Mouse (Mus musculus): ENCODE measurements at regions not wholly inside any gene's neighbourhood (a gene's known extent, or its start where the extent isn't known, plus 50 kb on each side); places are given as distances from the start of the nearest gene placed in this dataset.
A peak's percentile ranks its signal among the peaks of the same experiment; 100 is the strongest.

GRCm38 (mm10) chr12:35377266-35377665 lies 157.6 kb downstream of the Ahr start:
- Histone ChIP-seq H3K27ac (no peak overlapping the region), H3K9ac (no peak overlapping the region), H3K9me3 (no peaks in the 10 kb centered on the region), H3K4me1 (no peaks in the 10 kb centered on the region), H3K36me3 (replicated peaks) (no peaks in the 10 kb centered on the region), H3K4me2 (no peak overlapping the region), H3K4me3 (replicated peaks) (no peak overlapping the region), H3K27me3 (no peaks in the 10 kb centered on the region)
- ATAC-seq (ENCODE audit: low FRiP score), result no peak
- WGBS, result 91% methylated on average over 3 of the region's 3 CpGs

- Histone ChIP-seq H3K9ac (no peak overlapping the region), H3K27me3 (no peaks in the 10 kb centered on the region), H3K27ac (no peak overlapping the region), H3K36me3 (replicated peaks) (no peaks in the 10 kb centered on the region), H3K4me1 (no peaks in the 10 kb centered on the region), H3K4me2 (no peak overlapping the region), H3K4me3 (replicated peaks) (no peak overlapping the region), H3K9me3 (no peaks in the 10 kb centered on the region)
- ATAC-seq (ENCODE audit: low FRiP score), result no peak
Observed at GRCm38 (mm10) chr12:35376365-35376764, 158.5 kb downstream of the Ahr start.

GRCm38 (mm10) chr12:35357901-35358300 lies 176.9 kb downstream of the Ahr start:
- Histone ChIP-seq H3K9me3 (no peaks in the 10 kb centered on the region), H3K9ac (no peak overlapping the region), H3K27me3 (no peaks in the 10 kb centered on the region), H3K27ac (no peak overlapping the region), H3K36me3 (replicated peaks) (no peaks in the 10 kb centered on the region), H3K4me1 (no peaks in the 10 kb centered on the region), H3K4me3 (replicated peaks) (no peak overlapping the region), H3K4me2 (no peak overlapping the region)
- WGBS, result 91% methylated on average over 2 of the region's 2 CpGs
- ATAC-seq (ENCODE audit: low FRiP score), result no peak

GRCm38 (mm10) chr12:35338191-35338954 lies 196.5 kb downstream of the Ahr start:
- H3K4me3 ChIP-seq (replicated peaks), result no peak overlapping the region
- no peak for ATAC-seq (ENCODE audit: low FRiP score)
- no peaks in the 10 kb centered on the region for H3K27me3 ChIP-seq
- H3K4me2 ChIP-seq, result no peak overlapping the region
- no peaks in the 10 kb centered on the region for H3K4me1 ChIP-seq
- no peak overlapping the region for H3K27ac ChIP-seq
- no peak overlapping the region for H3K9ac ChIP-seq
- H3K36me3 ChIP-seq (replicated peaks), result no peaks in the 10 kb centered on the region
- no peaks in the 10 kb centered on the region for H3K9me3 ChIP-seq
- WGBS, result 89% methylated on average over 4 of the region's 4 CpGs

- no peaks in the 10 kb centered on the region for H3K27me3 ChIP-seq
- no peaks in the 10 kb centered on the region for H3K36me3 ChIP-seq (replicated peaks)
- H3K9ac ChIP-seq, result no peak overlapping the region
- H3K4me2 ChIP-seq, result no peak overlapping the region
- H3K27ac ChIP-seq, result no peak overlapping the region
- H3K4me1 ChIP-seq, result no peaks in the 10 kb centered on the region
- no peak for ATAC-seq (ENCODE audit: low FRiP score)
- H3K4me3 ChIP-seq (replicated peaks), result no peak overlapping the region
- H3K9me3 ChIP-seq, result no peaks in the 10 kb centered on the region
Observed at GRCm38 (mm10) chr12:35336314-35336713, 198.5 kb downstream of the Ahr start.

GRCm38 (mm10) chr12:35334344-35335075 lies 200.3 kb downstream of the Ahr start:
- H3K27me3 ChIP-seq, result no peaks in the 10 kb centered on the region
- 60% methylated on average over 10 of the region's 10 CpGs for WGBS
- no peaks in the 10 kb centered on the region for H3K9me3 ChIP-seq
- no peak overlapping the region for H3K4me3 ChIP-seq (replicated peaks)
- H3K9ac ChIP-seq, result no peak overlapping the region
- no peaks in the 10 kb centered on the region for H3K4me1 ChIP-seq
- ATAC-seq (ENCODE audit: low FRiP score), result no peak
- H3K36me3 ChIP-seq (replicated peaks), result no peaks in the 10 kb centered on the region
- H3K27ac ChIP-seq, result no peak overlapping the region
- H3K4me2 ChIP-seq, result no peak overlapping the region

GRCm38 (mm10) chr12:35331303-35331702 lies 203.5 kb downstream of the Ahr start:
- 91% methylated on average over 3 of the region's 3 CpGs for WGBS

GRCm38 (mm10) chr12:35329699-35330098 lies 205.1 kb downstream of the Ahr start:
- Histone ChIP-seq H3K27me3 (no peaks in the 10 kb centered on the region), H3K4me3 (replicated peaks) (no peak overlapping the region), H3K36me3 (replicated peaks) (no peaks in the 10 kb centered on the region), H3K9ac (no peak overlapping the region), H3K9me3 (no peaks in the 10 kb centered on the region), H3K4me1 (no peaks in the 10 kb centered on the region), H3K4me2 (no peak overlapping the region), H3K27ac (no peak overlapping the region)
- ATAC-seq (ENCODE audit: low FRiP score), result no peak
- WGBS, result 76% methylated on average over 6 of the region's 6 CpGs

More at GRCm38 (mm10) chr12:35331303-35331702, 203.5 kb downstream of the Ahr start:
- no peaks in the 10 kb centered on the region for H3K9me3 ChIP-seq
- no peaks in the 10 kb centered on the region for H3K27me3 ChIP-seq
- H3K4me2 ChIP-seq, result no peak overlapping the region
- no peaks in the 10 kb centered on the region for H3K4me1 ChIP-seq
- no peak overlapping the region for H3K27ac ChIP-seq
- H3K9ac ChIP-seq, result no peak overlapping the region
- ATAC-seq (ENCODE audit: low FRiP score), result no peak
- no peak overlapping the region for H3K4me3 ChIP-seq (replicated peaks)
- no peaks in the 10 kb centered on the region for H3K36me3 ChIP-seq (replicated peaks)

- no peak overlapping the region for H3K27ac ChIP-seq
- 92% methylated on average over 4 of the region's 4 CpGs for WGBS
Observed at GRCm38 (mm10) chr12:35319571-35319970, 215.3 kb downstream of the Ahr start.

GRCm38 (mm10) chr12:35317046-35317445 lies 217.8 kb downstream of the Ahr start:
- 84% methylated on average over 3 of the region's 3 CpGs for WGBS

More at GRCm38 (mm10) chr12:35319571-35319970, 215.3 kb downstream of the Ahr start:
- no peaks in the 10 kb centered on the region for H3K9me3 ChIP-seq
- no peaks in the 10 kb centered on the region for H3K36me3 ChIP-seq (replicated peaks)
- no peaks in the 10 kb centered on the region for H3K27me3 ChIP-seq
- H3K4me3 ChIP-seq (replicated peaks), result no peak overlapping the region
- no peak overlapping the region for H3K9ac ChIP-seq
- no peak overlapping the region for H3K4me2 ChIP-seq
- H3K4me1 ChIP-seq, result no peaks in the 10 kb centered on the region
- no peak for ATAC-seq (ENCODE audit: low FRiP score)

GRCm38 (mm10) chr12:35314035-35314434 lies 220.8 kb downstream of the Ahr start:
- no peaks in the 10 kb centered on the region for H3K36me3 ChIP-seq (replicated peaks)
- peaks cover 7% of the 10 kb centered on the region for H3K4me1 ChIP-seq
- H3K27me3 ChIP-seq, result no peaks in the 10 kb centered on the region
- no peak for ATAC-seq (ENCODE audit: low FRiP score)
- H3K4me2 ChIP-seq, result no peak overlapping the region
- no peak overlapping the region for H3K9ac ChIP-seq
- 77% methylated on average over 2 of the region's 2 CpGs for WGBS
- H3K4me3 ChIP-seq (replicated peaks), result no peak overlapping the region
- no peaks in the 10 kb centered on the region for H3K9me3 ChIP-seq
- H3K27ac ChIP-seq, result no peak overlapping the region

More at GRCm38 (mm10) chr12:35317046-35317445, 217.8 kb downstream of the Ahr start:
- Histone ChIP-seq H3K4me3 (replicated peaks) (no peak overlapping the region), H3K27ac (no peak overlapping the region), H3K27me3 (no peaks in the 10 kb centered on the region), H3K36me3 (replicated peaks) (no peaks in the 10 kb centered on the region), H3K4me2 (no peak overlapping the region), H3K4me1 (peaks cover 7% of the 10 kb centered on the region), H3K9ac (no peak overlapping the region), H3K9me3 (no peaks in the 10 kb centered on the region)
- no peak for ATAC-seq (ENCODE audit: low FRiP score)

- H3K4me1 ChIP-seq, result peaks cover 7% of the 10 kb centered on the region
- 52% methylated on average over 11 of the region's 11 CpGs for WGBS
- no peak overlapping the region for H3K4me3 ChIP-seq (replicated peaks)
- H3K27me3 ChIP-seq, result no peaks in the 10 kb centered on the region
- ATAC-seq (ENCODE audit: low FRiP score), result peak; percentile 53; the same call in 1 of the 2 replicates
- no peak overlapping the region for H3K27ac ChIP-seq
- no peaks in the 10 kb centered on the region for H3K9me3 ChIP-seq
- no peaks in the 10 kb centered on the region for H3K36me3 ChIP-seq (replicated peaks)
- no peak overlapping the region for H3K4me2 ChIP-seq
- no peak overlapping the region for H3K9ac ChIP-seq
Observed at GRCm38 (mm10) chr12:35313191-35313925, 221.5 kb downstream of the Ahr start.
